Mouse (Mus musculus) heart, embryonic 13.5 days (tissue): ENCODE measurements around the gene Prl3b1. TPM values are rescaled to one million over a fixed set of nuclear protein-coding genes. Genes with fewer than 3 reads are reported as not detected.

Experiments
- ATAC-seq: fragments of 200-750 bp; cut with Nextera tagmentation; 2 replicates; pipeline ENCODE4 v1.8.0; 2017; ENCODE audit warnings: moderate TSS enrichment; ENCODE audit not compliant: insufficient number of reproducible peaks, low FRiP score, low TSS enrichment; ENCODE audit errors: extremely low read depth
- H3K27ac ChIP-seq: fragments of 300-500 bp; sonication (generic); replicated peaks from 2 replicates; pipeline ENCODE4 v1.5.1; 2015; ENCODE audit warnings: moderate library complexity, mild to moderate bottlenecking, inconsistent platforms
- H3K27me3 ChIP-seq: fragments of 300-500 bp; sonication (generic); replicated peaks from 2 replicates; pipeline ENCODE4 v1.6.1; 2015; ENCODE audit warnings: mild to moderate bottlenecking, inconsistent platforms
- H3K36me3 ChIP-seq: fragments of 300-500 bp; sonication (generic); 2 replicates; pipeline ENCODE4 v1.6.1; 2015; ENCODE audit warnings: mild to moderate bottlenecking, inconsistent platforms
- H3K4me1 ChIP-seq: fragments of 300-500 bp; sonication (generic); 2 replicates; pipeline ENCODE4 v1.6.1; 2015; ENCODE audit warnings: inconsistent platforms
- H3K4me2 ChIP-seq: fragments of 300-500 bp; sonication (generic); 2 replicates; pipeline ENCODE4 v1.6.1; 2015; ENCODE audit warnings: inconsistent platforms, mild to moderate bottlenecking, moderate library complexity
- H3K4me3 ChIP-seq: fragments of 300-500 bp; sonication (generic); 2 replicates; pipeline ENCODE4 v1.5.1; 2015; ENCODE audit warnings: moderate library complexity, mild to moderate bottlenecking, inconsistent platforms
- H3K9ac ChIP-seq: fragments of 300-500 bp; sonication (generic); 2 replicates; pipeline ENCODE4 v1.6.1; 2015; ENCODE audit warnings: inconsistent platforms, mild to moderate bottlenecking, moderate library complexity
- H3K9me3 ChIP-seq: fragments of 300-500 bp; sonication (generic); 2 replicates; pipeline ENCODE4 v1.6.1; 2016; ENCODE audit warnings: inconsistent platforms
- WGBS: fragments of 180-500 bp; shearing (Covaris S2); methylation state at CpG from one replicate; pipeline ENCODE4 v1.1.7; 2015; ENCODE audit warnings: mixed read lengths; 5-methylcytosine and 5-hydroxymethylcytosine counted together
- polyA plus RNA-seq: library from polyadenylated mRNA; unstranded; fragments of >200 nt; fragmentation: Nextera tagmentation; extraction: Ambion mirVana; gene quantifications from 2 replicates; pipeline ENCODE4 v1.2.1, GENCODE M21; 2015

Gene Prl3b1
- polyA plus RNA-seq, result not detected in 2 replicates

DNA sequence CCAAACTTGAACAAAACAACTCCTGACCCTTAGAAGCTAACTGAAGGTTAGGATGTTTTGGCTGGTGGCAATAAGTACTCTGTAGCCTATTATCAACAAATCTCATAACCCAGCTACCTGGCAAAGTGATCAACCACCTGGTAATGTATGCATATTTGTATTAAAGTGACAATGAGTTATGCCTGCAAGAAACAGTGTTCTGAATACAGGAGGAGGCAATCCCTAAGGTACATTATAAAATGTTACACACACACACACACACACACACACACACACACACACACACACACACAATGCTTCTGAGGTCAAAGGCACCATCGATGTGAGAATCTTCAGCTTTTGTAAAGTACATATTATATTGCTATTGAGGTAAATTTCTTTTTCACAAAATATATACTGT, at the start of gene Prl3b1:
Gene Prl3b1, plus strand, starts transcription at position 301 of the 400 bp plus-strand sequence.
- H3K4me2 ChIP-seq, result no peak within 1 kb of the TSS
- no peak for ATAC-seq
- H3K27ac ChIP-seq, result no peak within 1 kb of the TSS
- no peak within 1 kb of the TSS for H3K9ac ChIP-seq
- WGBS, result 79% methylated on average over 1 of the region's 1 CpGs
- H3K4me3 ChIP-seq, result no peak within 1 kb of the TSS
- no peaks in the 10 kb centered on the region for H3K36me3 ChIP-seq
- H3K9me3 ChIP-seq, result no peaks in the 10 kb centered on the region
- no peaks in the 10 kb centered on the region for H3K4me1 ChIP-seq
- no peaks in the 10 kb centered on the region for H3K27me3 ChIP-seq

GRCm38 (mm10) chr13:27196359-27196758, 45.3 kb upstream of the Prl3b1 start, which contains the start of gene Prl3c1:
Gene Prl3c1, plus strand, starts transcription at chr13:27196659.
- Histone ChIP-seq H3K36me3 (no peaks in the 10 kb centered on the region), H3K27ac (no peak within 1 kb of the TSS), H3K4me2 (no peak within 1 kb of the TSS), H3K4me3 (no peak within 1 kb of the TSS), H3K27me3 (no peaks in the 10 kb centered on the region), H3K9ac (no peak within 1 kb of the TSS), H3K9me3 (no peaks in the 10 kb centered on the region), H3K4me1 (no peaks in the 10 kb centered on the region)
- ATAC-seq, result no peak
- WGBS, result 58% methylated on average over 1 of the region's 1 CpGs

- Histone ChIP-seq H3K4me1 (no peaks in the 10 kb centered on the region), H3K27me3 (no peaks in the 10 kb centered on the region), H3K4me3 (no peak within 1 kb of the TSS), H3K9me3 (no peaks in the 10 kb centered on the region), H3K4me2 (no peak within 1 kb of the TSS), H3K27ac (no peak within 1 kb of the TSS), H3K9ac (no peak within 1 kb of the TSS), H3K36me3 (no peaks in the 10 kb centered on the region)
- 77% methylated on average over 4 of the region's 4 CpGs for WGBS
- ATAC-seq, result no peak
Observed at GRCm38 (mm10) chr13:27259136-27259535, 17.5 kb downstream of the Prl3b1 start, which contains the start of gene Prl3a1. Gene Prl3a1, plus strand, starts transcription at chr13:27259436.

Other genes with a start within 250 kb of the Prl3b1 start
- not detected in 2 replicates for gene Prl, start 184.3 kb upstream of the Prl3b1 start, polyA plus RNA-seq
- not detected in 2 replicates for gene Prl3d1, start 147.7 kb upstream of the Prl3b1 start, polyA plus RNA-seq
- not detected in 2 replicates for gene Prl3d2, start 120.1 kb upstream of the Prl3b1 start, polyA plus RNA-seq
- gene Prl3d3, start 85.1 kb upstream of the Prl3b1 start, polyA plus RNA-seq, result not detected in 2 replicates
- gene Prl3c1, start 45.2 kb upstream of the Prl3b1 start, polyA plus RNA-seq, result not detected in 2 replicates
- gene Prl3a1, start 17.6 kb downstream of the Prl3b1 start, polyA plus RNA-seq, result not detected in 2 replicates
- gene Prl6a1, start 70.8 kb downstream of the Prl3b1 start, polyA plus RNA-seq, result not detected in 2 replicates
- not detected in 2 replicates for gene Prl8a2, start 103.8 kb downstream of the Prl3b1 start, polyA plus RNA-seq
- gene Prl2b1, start 149.0 kb downstream of the Prl3b1 start, polyA plus RNA-seq, result not detected in 2 replicates
- gene Prl8a6, start 196.8 kb downstream of the Prl3b1 start, polyA plus RNA-seq, result not detected in 2 replicates